Mouse (Mus musculus) liver, adult 2 months (tissue): Measurements from ENCODE around the gene Srp72. TPM values are rescaled to one million over a fixed set of nuclear protein-coding genes. Genes with fewer than 3 reads are reported as not detected.

Experiments
- DNase-seq: peaks from one replicate; pipeline ENCODE4 v3.0.0-alpha.2; 2011; ENCODE audit warnings: low read depth, low spot score; ENCODE audit errors: extremely low read depth
- H3K27ac ChIP-seq: fragments of 200-500 bp; replicated peaks from 2 replicates; pipeline ENCODE4 v1.5.1; 2012; ENCODE audit warnings: low read depth, mild to moderate bottlenecking, control low read depth, inconsistent platforms, low read length; ENCODE audit not compliant: insufficient read depth
- H3K27me3 ChIP-seq: fragments of 200-500 bp; 2 replicates; pipeline ENCODE4 v1.6.1; 2012; ENCODE audit warnings: mild to moderate bottlenecking, moderate library complexity, low read length, inconsistent platforms; ENCODE audit not compliant: control insufficient read depth, insufficient read depth
- H3K36me3 ChIP-seq: fragments of 200-500 bp; 2 replicates; pipeline ENCODE4 v1.6.1; 2012; ENCODE audit warnings: low read length, inconsistent platforms; ENCODE audit not compliant: control insufficient read depth, insufficient read depth
- H3K4me1 ChIP-seq: fragments of 200-500 bp; 2 replicates; pipeline ENCODE4 v1.6.1; 2011; ENCODE audit warnings: low read length; ENCODE audit not compliant: control insufficient read depth, insufficient read depth
- H3K4me3 ChIP-seq: fragments of 200-500 bp; 2 replicates; pipeline ENCODE4 v1.5.1; 2011; ENCODE audit warnings: low read depth, mild to moderate bottlenecking, control low read depth, low read length, moderate library complexity; ENCODE audit not compliant: insufficient read depth
- H3K79me2 ChIP-seq: fragments of 200-500 bp; 2 replicates; pipeline ENCODE4 v1.6.1; 2012; ENCODE audit warnings: inconsistent platforms, mild to moderate bottlenecking, low read length, moderate library complexity; ENCODE audit not compliant: control insufficient read depth, insufficient read depth
- H3K9ac ChIP-seq: fragments of 200-500 bp; 2 replicates; pipeline ENCODE4 v1.6.1; 2012; ENCODE audit warnings: low read depth, mild to moderate bottlenecking, control low read depth, inconsistent platforms, low read length
- CTCF ChIP-seq: fragments of 200-500 bp; IDR thresholded peaks from 2 replicates; pipeline ENCODE4 v1.5.1; 2011; ENCODE audit warnings: low read depth, low read length, control low read depth
- POLR2A ChIP-seq: fragments of 200-500 bp; IDR thresholded peaks from 2 replicates; pipeline ENCODE4 v1.6.1; 2011; ENCODE audit warnings: low read length, control low read depth; ENCODE audit not compliant: insufficient read depth; ENCODE audit errors: extremely low read depth
- WGBS: fragments of 180-500 bp; shearing (Covaris S2); methylation state at CpG from one replicate; pipeline ENCODE4 v1.1.7; 2018; 5-methylcytosine and 5-hydroxymethylcytosine counted together
- polyA plus RNA-seq: library from polyadenylated mRNA; depleted of rRNA; stranded (reverse); fragments of >200 nt; gene quantifications from 2 replicates; pipeline ENCODE4 v1.2.3, GENCODE M21; 2012
- total RNA-seq: library from RNA; depleted of rRNA; stranded (reverse); fragments of >200 nt; gene quantifications from 2 replicates; pipeline ENCODE4 v1.2.3, GENCODE M21; 2014

The Srp72 gene
- total and polyA plus RNA-seq, 2 experiments: 23.1 to 43.5 TPM

DNA sequence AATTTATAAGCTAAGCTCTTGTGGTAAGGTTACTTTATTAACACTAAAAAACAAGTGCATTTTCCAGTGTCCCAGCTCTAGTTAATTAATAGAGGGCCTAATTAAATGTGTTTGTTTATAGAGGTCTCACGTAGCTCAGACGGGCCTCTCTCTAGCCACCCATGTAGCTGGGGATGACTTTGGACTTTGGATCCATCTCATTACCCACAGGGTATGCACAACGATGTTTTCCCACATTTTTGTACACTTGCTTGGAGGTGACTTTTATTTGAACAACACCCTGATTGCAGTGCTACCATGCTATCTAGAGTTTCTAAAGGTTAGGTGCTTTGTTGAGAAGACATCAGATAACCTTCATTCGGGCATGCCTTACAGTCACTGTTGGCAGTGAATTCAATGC, 32.0 kb upstream of the Srp72 start:
- Histone ChIP-seq H3K79me2 (peaks cover 25% of the 10 kb centered on the region; the same call in 1 of the 2 replicates), H3K27me3 (no peaks in the 10 kb centered on the region), H3K36me3 (peaks cover 2% of the 10 kb centered on the region; the same call in 1 of the 2 replicates), H3K9ac (no peak overlapping the region), H3K4me1 (peaks cover 22% of the 10 kb centered on the region), H3K27ac (peak overlapping the region; percentile 66; the same call in 1 of the 2 replicates), H3K4me3 (no peak overlapping the region)
- peak; percentile 79 for DNase-seq
- TF ChIP-seq CTCF (no peak), POLR2A (no peak)
- 24% methylated on average over 4 of the region's 4 CpGs for WGBS

DNA sequence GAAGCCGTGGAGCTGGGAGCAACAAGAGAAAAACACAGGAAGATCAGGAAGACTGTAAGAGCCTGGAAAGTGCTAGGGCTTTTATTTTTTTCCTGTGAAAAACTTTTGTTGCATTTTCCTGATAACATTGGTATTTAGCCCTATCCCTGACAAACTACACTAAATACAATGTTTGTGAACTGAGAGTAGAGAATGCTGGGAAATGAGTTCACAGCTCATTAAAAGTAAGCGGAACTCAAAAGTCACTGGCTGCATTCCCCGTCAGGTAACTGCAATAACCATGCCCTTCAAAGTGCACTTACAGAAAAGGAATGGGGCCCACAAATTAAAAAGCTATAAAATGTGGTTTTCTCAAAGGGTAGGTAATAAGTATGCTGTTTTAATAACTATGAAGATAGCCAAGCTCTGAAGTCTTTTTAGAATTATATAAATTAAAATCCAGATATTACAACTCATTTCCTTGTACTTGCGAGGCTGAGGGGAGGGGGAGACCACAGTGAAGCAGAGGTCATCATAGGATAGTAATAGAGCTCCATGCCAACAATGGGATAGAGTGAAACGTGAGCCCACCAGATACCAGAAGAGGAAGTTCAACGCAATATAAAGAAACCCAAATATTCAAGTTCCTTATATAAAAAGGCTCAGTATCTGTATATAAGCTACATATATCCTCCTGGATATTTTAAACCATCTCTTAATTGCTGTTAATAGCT, 29.4 kb upstream of the Srp72 start:
- H3K79me2 ChIP-seq: peaks cover 31% of the 10 kb centered on the region; the same call in 1 of the 2 replicates
- H3K4me1 ChIP-seq: peaks cover 30% of the 10 kb centered on the region
- TF ChIP-seq POLR2A (no peak), CTCF (no peak)
- 54% methylated on average over 6 of the region's 6 CpGs for WGBS
- no peak overlapping the region for H3K27ac ChIP-seq
- H3K27me3 ChIP-seq: no peaks in the 10 kb centered on the region
- DNase-seq: no peak
- no peak overlapping the region for H3K4me3 ChIP-seq
- H3K36me3 ChIP-seq: peaks cover 2% of the 10 kb centered on the region; the same call in 1 of the 2 replicates
- no peak overlapping the region for H3K9ac ChIP-seq

DNA sequence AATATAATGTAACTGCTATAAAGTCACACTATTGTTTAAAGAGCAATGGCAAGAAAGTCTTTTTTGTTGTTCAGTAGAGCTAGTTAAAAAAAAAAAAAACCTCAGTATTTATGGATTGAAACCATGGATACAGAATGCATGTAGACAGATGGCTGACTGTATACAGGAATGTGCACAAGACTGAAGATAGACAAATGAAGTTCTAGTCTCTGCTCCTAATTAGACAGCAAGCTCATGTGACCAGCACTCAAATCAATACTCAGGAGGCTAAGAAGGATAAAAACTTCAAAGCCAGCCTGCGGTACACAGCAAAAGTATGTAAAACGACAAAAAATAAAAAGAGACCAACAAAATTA, 28.8 kb upstream of the Srp72 start:
- TF ChIP-seq CTCF: no peak
- no peak for TF ChIP-seq POLR2A
- no peak overlapping the region for H3K9ac ChIP-seq
- DNase-seq: no peak
- WGBS: 73% methylated on average over 2 of the region's 2 CpGs
- H3K27ac ChIP-seq: no peak overlapping the region
- no peak overlapping the region for H3K4me3 ChIP-seq
- H3K4me1 ChIP-seq: peaks cover 31% of the 10 kb centered on the region
- H3K27me3 ChIP-seq: no peaks in the 10 kb centered on the region
- peaks cover 31% of the 10 kb centered on the region; the same call in 1 of the 2 replicates for H3K79me2 ChIP-seq
- H3K36me3 ChIP-seq: peaks cover 2% of the 10 kb centered on the region; the same call in 1 of the 2 replicates

DNA sequence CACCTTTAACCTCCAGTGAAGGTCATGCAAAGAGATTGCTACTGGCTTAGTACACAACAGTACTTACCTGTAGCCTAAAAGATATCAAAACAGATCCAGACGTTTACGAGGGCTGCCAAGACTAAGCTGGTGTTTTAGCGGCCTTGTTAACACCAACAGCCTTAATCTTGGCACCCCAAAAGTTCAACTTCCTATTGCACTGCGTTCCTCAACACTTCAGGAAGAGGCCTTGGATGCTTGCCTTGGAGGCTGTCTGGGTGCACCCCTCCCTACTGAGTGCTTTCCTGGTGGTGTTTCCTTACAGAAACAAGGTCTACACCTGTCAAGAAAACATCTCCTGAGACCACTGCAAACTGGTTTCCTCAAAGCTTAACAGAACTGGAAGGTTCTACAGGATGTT, 27.3 kb upstream of the Srp72 start:
- no peak overlapping the region for H3K4me3 ChIP-seq
- H3K27me3 ChIP-seq: no peaks in the 10 kb centered on the region
- peaks cover 24% of the 10 kb centered on the region for H3K4me1 ChIP-seq
- H3K36me3 ChIP-seq: peaks cover 2% of the 10 kb centered on the region; the same call in 1 of the 2 replicates
- H3K27ac ChIP-seq: peak overlapping the region; percentile 15; the same call in 1 of the 2 replicates
- peak; percentile 50 for DNase-seq
- no peak overlapping the region for H3K9ac ChIP-seq
- TF ChIP-seq POLR2A (no peak), CTCF (no peak)
- WGBS: 9% methylated on average over 4 of the region's 4 CpGs
- H3K79me2 ChIP-seq: peaks cover 28% of the 10 kb centered on the region; the same call in 1 of the 2 replicates

DNA sequence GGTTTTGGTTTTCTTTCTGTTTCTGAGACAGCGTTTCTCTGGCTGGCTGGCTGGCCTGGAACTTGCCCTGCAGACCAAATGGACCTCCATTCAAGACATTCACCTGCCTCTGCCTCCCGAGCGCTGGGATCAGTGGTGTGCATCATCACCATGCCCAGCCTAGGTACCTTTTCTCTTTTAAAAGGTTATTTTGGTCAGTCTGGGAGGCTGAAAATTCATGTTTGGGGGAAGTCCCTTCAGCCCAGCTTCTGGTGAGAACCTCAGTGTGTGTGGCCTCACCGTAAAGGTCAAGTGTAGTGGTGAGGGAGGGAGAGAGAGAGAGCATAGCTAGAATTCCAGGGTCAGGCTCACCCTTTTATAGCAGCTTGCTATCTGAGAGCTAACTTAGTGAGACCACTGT, 26.7 kb upstream of the Srp72 start:
- DNase-seq: no peak
- Histone ChIP-seq H3K79me2 (peaks cover 28% of the 10 kb centered on the region; the same call in 1 of the 2 replicates), H3K9ac (no peak overlapping the region), H3K36me3 (peaks cover 2% of the 10 kb centered on the region; the same call in 1 of the 2 replicates), H3K4me1 (peaks cover 22% of the 10 kb centered on the region), H3K27ac (no peak overlapping the region), H3K4me3 (no peak overlapping the region), H3K27me3 (no peaks in the 10 kb centered on the region)
- TF ChIP-seq POLR2A: no peak
- TF ChIP-seq CTCF: no peak
- WGBS: 76% methylated on average over 4 of the region's 4 CpGs
